Mouse (Mus musculus): ENCODE measurements at regions not wholly inside any gene's neighbourhood (a gene's known extent, or its start where the extent isn't known, plus 50 kb on each side); places are given as distances from the start of the nearest gene placed in this dataset.
"Not testable (repeated sequence)": the region's sequence is repeated elsewhere in the genome, so short reads cannot be mapped to it uniquely, and the experiment has no call there.

- not testable (repeated sequence) for H3K4me3 ChIP-seq; H3K9me3 ChIP-seq; H3K27me3 ChIP-seq (ENCODE audit: poor library complexity, severe bottlenecking); H3K4me1 ChIP-seq; H3K27ac ChIP-seq; H3K36me3 ChIP-seq (replicated peaks); DNase-seq (ENCODE audit: extremely low spot score, low spot score)
- 76% methylated on average over 1 of the region's 1 CpGs for WGBS
Observed at GRCm38 (mm10) chr9:72192953-72193337, 81.3 kb upstream of the Tcf12 start.

- Histone ChIP-seq H3K4me1 (peaks cover 10% of the 10 kb centered on the region), H3K27ac (no peak overlapping the region), H3K27me3 (ENCODE audit: poor library complexity, severe bottlenecking) (no peaks in the 10 kb centered on the region), H3K4me3 (no peak overlapping the region), H3K9me3 (no peaks in the 10 kb centered on the region; the same call in 1 of the 2 replicates), H3K36me3 (replicated peaks) (no peaks in the 10 kb centered on the region)
- WGBS, result 84% methylated on average over 3 of the region's 3 CpGs
- no peak for DNase-seq (ENCODE audit: extremely low spot score, low spot score)
Observed at GRCm38 (mm10) chr9:72195348-72195747, 79.3 kb upstream of the Zfp280d start.

- H3K4me1 ChIP-seq, result peaks cover 10% of the 10 kb centered on the region
- DNase-seq (ENCODE audit: extremely low spot score, low spot score), result no peak
- WGBS, result 86% methylated on average over 10 of the region's 10 CpGs
Observed at GRCm38 (mm10) chr9:72196626-72197330, 77.9 kb upstream of the Zfp280d start.

DNA sequence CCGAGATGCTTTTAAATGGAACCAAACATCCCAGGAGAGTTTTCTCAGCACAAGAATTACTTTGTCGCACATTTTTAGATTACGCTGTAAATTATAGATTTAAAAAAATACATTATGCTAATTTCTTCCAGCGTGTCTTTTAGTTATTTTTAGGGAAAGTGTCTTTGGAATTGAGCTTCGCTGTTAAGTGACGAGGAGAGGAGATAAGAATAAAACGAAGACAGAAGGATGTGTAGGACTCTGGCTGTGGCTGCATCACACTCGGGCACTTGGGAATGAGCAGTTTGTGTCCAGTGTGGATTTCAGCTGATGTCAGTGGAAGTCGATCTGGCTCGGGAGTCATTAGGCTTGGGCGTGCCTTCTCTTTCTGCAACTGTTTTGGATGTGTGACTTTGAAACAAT lies 77.3 kb upstream of the Zfp280d start:
- Histone ChIP-seq H3K4me1 (peaks cover 7% of the 10 kb centered on the region), H3K27ac (no peak overlapping the region), H3K9me3 (no peaks in the 10 kb centered on the region; the same call in 1 of the 2 replicates), H3K4me3 (no peak overlapping the region), H3K36me3 (replicated peaks) (no peaks in the 10 kb centered on the region), H3K27me3 (ENCODE audit: poor library complexity, severe bottlenecking) (no peaks in the 10 kb centered on the region)
- WGBS, result 87% methylated on average over 11 of the region's 11 CpGs
- DNase-seq (ENCODE audit: extremely low spot score, low spot score), result no peak

More at GRCm38 (mm10) chr9:72196626-72197330, 77.9 kb upstream of the Zfp280d start:
- H3K27ac ChIP-seq, result no peak overlapping the region
- H3K4me3 ChIP-seq, result no peak overlapping the region
- H3K36me3 ChIP-seq (replicated peaks), result no peaks in the 10 kb centered on the region
- H3K27me3 ChIP-seq (ENCODE audit: poor library complexity, severe bottlenecking), result no peaks in the 10 kb centered on the region
- H3K9me3 ChIP-seq, result no peaks in the 10 kb centered on the region; the same call in 1 of the 2 replicates

GRCm38 (mm10) chr9:72198976-72199375 lies 75.7 kb upstream of the Zfp280d start:
- DNase-seq (ENCODE audit: extremely low spot score, low spot score), result no peak
- no peaks in the 10 kb centered on the region; the same call in 1 of the 2 replicates for H3K9me3 ChIP-seq
- no peaks in the 10 kb centered on the region for H3K36me3 ChIP-seq (replicated peaks)
- no peak overlapping the region for H3K27ac ChIP-seq
- 95% methylated on average over 5 of the region's 5 CpGs for WGBS
- no peak overlapping the region for H3K4me3 ChIP-seq
- peaks cover 4% of the 10 kb centered on the region; the same call in 1 of the 2 replicates for H3K4me1 ChIP-seq
- H3K27me3 ChIP-seq (ENCODE audit: poor library complexity, severe bottlenecking), result no peaks in the 10 kb centered on the region

DNA sequence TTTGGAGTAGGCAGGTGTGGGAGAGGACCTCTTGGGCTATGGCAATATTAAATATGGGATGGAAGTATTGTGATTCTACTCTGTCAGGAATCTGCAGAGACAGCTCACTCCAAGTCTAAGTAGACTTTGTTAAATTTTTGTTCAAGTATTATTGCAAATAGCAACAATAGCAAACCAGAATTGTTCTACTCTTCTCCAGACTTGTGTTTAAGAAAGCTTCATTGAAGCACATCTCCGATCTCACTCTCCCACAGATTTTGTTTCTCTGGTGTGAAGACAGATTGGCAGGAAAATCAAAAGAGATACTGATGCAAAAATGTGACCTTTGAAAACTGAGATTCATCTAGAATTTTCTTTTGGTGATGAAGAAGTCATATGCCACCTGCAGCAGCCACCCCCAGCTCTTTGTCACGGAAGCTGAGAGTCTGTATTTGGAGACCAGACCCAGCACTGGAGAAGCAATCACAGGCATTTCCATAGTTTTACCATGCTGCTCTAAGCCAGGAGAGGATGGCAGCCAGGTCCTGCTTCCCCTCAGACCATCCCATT lies 70.2 kb upstream of the Zfp280d start:
- no peak for DNase-seq (ENCODE audit: extremely low spot score, low spot score)
- Histone ChIP-seq H3K27me3 (ENCODE audit: poor library complexity, severe bottlenecking) (no peaks in the 10 kb centered on the region), H3K4me3 (no peak overlapping the region), H3K9me3 (no peaks in the 10 kb centered on the region), H3K27ac (no peak overlapping the region), H3K36me3 (replicated peaks) (no peaks in the 10 kb centered on the region), H3K4me1 (peaks cover 7% of the 10 kb centered on the region)
- WGBS, result 88% methylated on average over 2 of the region's 2 CpGs

DNA sequence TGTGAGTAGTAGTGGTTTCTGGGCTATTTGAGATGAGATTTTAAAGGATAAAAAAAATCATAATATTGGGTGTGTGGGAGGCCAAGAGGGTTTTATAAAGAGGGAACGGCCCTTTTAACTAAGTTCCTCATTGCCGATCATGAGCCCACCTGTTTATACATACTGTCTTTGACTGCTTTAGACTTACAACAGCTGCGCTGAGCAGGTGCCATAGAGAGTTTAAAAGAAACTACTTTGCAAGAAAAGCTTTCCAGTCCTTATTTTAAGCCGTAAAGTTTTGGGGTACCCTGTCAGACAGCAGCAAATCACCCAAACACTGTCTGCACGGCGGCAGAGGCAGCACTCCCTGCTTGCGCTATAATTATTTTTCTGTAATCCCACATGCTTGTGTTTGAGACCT lies 68.8 kb upstream of the Zfp280d start:
- H3K9me3 ChIP-seq, result no peaks in the 10 kb centered on the region
- H3K4me3 ChIP-seq, result no peak overlapping the region
- DNase-seq (ENCODE audit: extremely low spot score, low spot score), result no peak
- no peak overlapping the region for H3K27ac ChIP-seq
- peaks cover 7% of the 10 kb centered on the region for H3K4me1 ChIP-seq
- 91% methylated on average over 7 of the region's 7 CpGs for WGBS
- H3K27me3 ChIP-seq (ENCODE audit: poor library complexity, severe bottlenecking), result no peaks in the 10 kb centered on the region
- H3K36me3 ChIP-seq (replicated peaks), result no peaks in the 10 kb centered on the region

DNA sequence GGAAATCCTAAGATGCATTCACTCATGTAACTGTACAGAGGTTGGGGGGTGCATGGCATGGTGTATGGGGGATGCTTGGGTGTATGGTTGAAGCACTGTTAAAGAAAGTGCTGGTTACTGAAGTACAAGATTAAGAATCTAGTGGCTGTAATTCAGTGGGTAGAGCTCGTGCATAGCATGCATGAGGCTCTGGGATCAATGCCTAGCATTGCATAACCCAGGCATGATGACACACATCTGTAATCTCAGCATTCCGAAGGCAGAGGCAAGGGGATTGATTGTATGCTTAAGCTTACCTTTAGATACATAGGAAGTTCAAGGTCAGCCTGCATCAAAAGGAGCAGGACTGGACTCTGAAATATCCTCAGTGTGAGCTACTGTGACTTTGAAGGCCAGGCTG lies 67.7 kb upstream of the Zfp280d start:
- no peaks in the 10 kb centered on the region for H3K9me3 ChIP-seq
- H3K4me1 ChIP-seq, result peaks cover 7% of the 10 kb centered on the region
- no peak for DNase-seq (ENCODE audit: extremely low spot score, low spot score)
- H3K4me3 ChIP-seq, result no peak overlapping the region
- 82% methylated on average over 2 of the region's 2 CpGs for WGBS
- no peak overlapping the region for H3K27ac ChIP-seq
- no peaks in the 10 kb centered on the region for H3K27me3 ChIP-seq (ENCODE audit: poor library complexity, severe bottlenecking)
- H3K36me3 ChIP-seq (replicated peaks), result no peaks in the 10 kb centered on the region

- no peaks in the 10 kb centered on the region for H3K9me3 ChIP-seq
- WGBS, result 58% methylated on average over 7 of the region's 7 CpGs
- no peaks in the 10 kb centered on the region for H3K27me3 ChIP-seq (ENCODE audit: poor library complexity, severe bottlenecking)
- H3K27ac ChIP-seq, result no peak overlapping the region
- no peaks in the 10 kb centered on the region for H3K36me3 ChIP-seq (replicated peaks)
- DNase-seq (ENCODE audit: extremely low spot score, low spot score), result no peak
- no peak overlapping the region for H3K4me3 ChIP-seq
- H3K4me1 ChIP-seq, result peaks cover 7% of the 10 kb centered on the region
Observed at GRCm38 (mm10) chr9:72208296-72208695, 66.4 kb upstream of the Zfp280d start.

DNA sequence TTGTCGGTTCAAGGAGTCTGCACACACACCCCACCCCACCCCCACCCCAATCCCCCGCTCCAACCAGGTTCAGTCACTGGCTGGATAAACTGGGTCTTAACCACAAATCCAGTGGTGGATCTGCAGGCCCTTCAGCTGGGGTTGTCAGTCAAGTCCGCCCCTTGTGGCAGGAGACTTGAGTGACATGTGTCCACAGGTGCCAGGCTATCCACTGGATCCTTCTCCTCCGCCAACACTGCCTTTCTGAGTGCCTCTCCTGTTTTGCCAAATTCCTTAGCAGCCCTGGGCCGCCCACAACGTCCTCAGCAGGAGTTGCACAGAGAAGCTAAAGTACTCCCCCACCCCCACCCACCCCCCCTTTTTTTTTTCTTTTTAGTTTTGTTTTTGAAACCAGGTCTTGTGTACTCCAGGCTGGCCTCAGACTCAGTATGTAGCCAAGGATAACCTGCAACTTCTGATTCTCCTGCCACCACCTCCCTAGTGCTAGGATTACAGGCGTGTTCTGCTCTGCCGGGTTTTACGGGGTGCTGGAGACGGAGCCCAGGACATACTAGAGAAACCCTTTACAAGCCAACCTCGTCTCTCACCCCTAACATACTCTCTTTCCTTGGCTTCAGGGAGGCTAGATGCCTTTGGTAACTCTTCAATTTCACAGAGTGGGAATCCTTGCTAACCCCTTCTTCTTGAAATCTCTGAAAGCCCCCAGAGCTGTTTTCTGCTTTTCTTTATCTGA lies 57.2 kb upstream of the Zfp280d start:
- no peak for DNase-seq (ENCODE audit: extremely low spot score, low spot score)
- H3K27ac ChIP-seq, result no peak overlapping the region
- 68% methylated on average over 11 of the region's 11 CpGs for WGBS
- no peaks in the 10 kb centered on the region for H3K9me3 ChIP-seq
- no peak overlapping the region for H3K4me3 ChIP-seq
- peaks cover 4% of the 10 kb centered on the region; the same call in 1 of the 2 replicates for H3K4me1 ChIP-seq
- H3K27me3 ChIP-seq (ENCODE audit: poor library complexity, severe bottlenecking), result no peaks in the 10 kb centered on the region
- no peaks in the 10 kb centered on the region for H3K36me3 ChIP-seq (replicated peaks)

DNA sequence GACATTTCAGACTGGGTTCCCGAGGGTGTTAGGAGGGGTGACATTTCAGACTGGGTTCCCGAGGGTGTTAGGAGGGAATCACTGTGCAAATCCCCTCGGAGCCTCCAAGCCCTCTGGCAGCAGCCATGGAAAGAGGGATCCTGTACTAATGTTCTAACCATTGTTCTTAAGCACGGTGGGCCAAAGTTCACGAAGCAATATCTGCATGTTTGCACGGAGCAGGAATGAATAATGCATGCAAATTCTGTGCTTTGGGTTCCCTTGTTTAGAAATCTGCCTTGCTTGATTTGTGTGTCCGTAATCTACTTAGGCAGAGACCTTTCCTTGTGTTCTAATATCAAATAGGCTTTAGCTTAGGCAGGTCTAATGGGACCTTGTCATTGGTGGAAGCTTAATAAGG lies 55.9 kb upstream of the Zfp280d start:
- H3K36me3 ChIP-seq (replicated peaks), result no peaks in the 10 kb centered on the region
- peaks cover 4% of the 10 kb centered on the region; the same call in 1 of the 2 replicates for H3K4me1 ChIP-seq
- DNase-seq (ENCODE audit: extremely low spot score, low spot score), result no peak
- 72% methylated on average over 7 of the region's 7 CpGs for WGBS
- H3K9me3 ChIP-seq, result no peaks in the 10 kb centered on the region
- no peaks in the 10 kb centered on the region for H3K27me3 ChIP-seq (ENCODE audit: poor library complexity, severe bottlenecking)
- H3K4me3 ChIP-seq, result no peak overlapping the region
- H3K27ac ChIP-seq, result no peak overlapping the region

DNA sequence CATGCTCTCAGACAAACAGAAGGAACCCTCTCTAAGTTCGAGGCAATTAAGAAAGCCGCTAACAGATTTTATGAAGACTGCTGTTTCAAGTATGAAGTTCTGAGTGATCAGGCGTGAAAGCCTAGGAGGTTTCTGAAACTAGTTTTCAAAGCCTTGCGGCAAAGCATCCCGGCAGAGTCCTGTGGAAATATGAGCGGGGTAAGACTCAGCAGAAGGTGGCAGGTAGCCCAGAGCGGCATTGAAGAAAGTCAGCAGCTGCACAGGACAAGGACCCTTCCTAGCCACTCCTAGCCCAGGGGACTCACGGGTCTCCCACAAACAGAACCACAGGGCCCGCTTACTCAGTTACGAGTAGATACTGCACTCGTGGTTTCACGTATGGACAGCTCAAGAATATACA lies 54.8 kb upstream of the Zfp280d start:
- peaks cover 4% of the 10 kb centered on the region; the same call in 1 of the 2 replicates for H3K4me1 ChIP-seq
- H3K27me3 ChIP-seq (ENCODE audit: poor library complexity, severe bottlenecking), result no peaks in the 10 kb centered on the region
- H3K27ac ChIP-seq, result no peak overlapping the region
- no peak for DNase-seq (ENCODE audit: extremely low spot score, low spot score)
- no peak overlapping the region for H3K4me3 ChIP-seq
- H3K36me3 ChIP-seq (replicated peaks), result no peaks in the 10 kb centered on the region
- WGBS, result 90% methylated on average over 12 of the region's 12 CpGs
- no peaks in the 10 kb centered on the region for H3K9me3 ChIP-seq

- H3K4me3 ChIP-seq, result no peak overlapping the region
- 84% methylated on average over 5 of the region's 5 CpGs for WGBS
- H3K36me3 ChIP-seq (replicated peaks), result no peaks in the 10 kb centered on the region
- peaks cover 4% of the 10 kb centered on the region; the same call in 1 of the 2 replicates for H3K4me1 ChIP-seq
- no peaks in the 10 kb centered on the region for H3K27me3 ChIP-seq (ENCODE audit: poor library complexity, severe bottlenecking)
- no peak overlapping the region for H3K27ac ChIP-seq
- H3K9me3 ChIP-seq, result no peaks in the 10 kb centered on the region
- DNase-seq (ENCODE audit: extremely low spot score, low spot score), result no peak
Observed at GRCm38 (mm10) chr9:72221333-72221732, 53.3 kb upstream of the Zfp280d start.
